Mouse (Mus musculus): ENCODE results near the gene Anks1. TPM values are rescaled to one million over a fixed set of nuclear protein-coding genes. Genes with fewer than 3 reads are reported as not detected.
"Not testable (repeated sequence)": the region's sequence is repeated elsewhere in the genome, so short reads cannot be mapped to it uniquely, and the experiment has no call there.

The Anks1 gene
- polyA plus RNA-seq, 1 experiment, result 29.0 TPM

DNA sequence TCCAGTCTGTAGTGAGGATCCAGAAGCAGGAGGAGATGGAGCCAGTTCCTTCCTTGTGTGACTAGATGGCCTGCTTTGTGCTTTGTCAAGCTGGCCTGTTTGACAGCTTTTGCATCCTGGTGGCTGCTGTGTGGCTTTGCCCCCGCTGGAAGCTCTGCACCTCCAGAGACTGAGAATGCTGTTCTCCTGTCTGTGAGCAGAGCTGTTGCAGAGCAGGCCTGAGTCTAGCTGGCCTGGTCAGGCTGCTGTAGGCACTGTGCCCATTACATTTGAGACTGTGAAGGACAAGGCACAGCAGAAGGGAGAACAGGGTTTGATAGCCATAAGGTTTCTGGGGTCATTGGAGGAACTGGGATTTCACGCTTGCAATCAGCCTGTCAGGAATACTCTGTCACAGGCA lies 32.6 kb downstream of the Anks1 start:
- TF ChIP-seq CTCF (IDR thresholded peaks at IDR 0.05; ENCODE audit: low read depth, low read length), result no peak
- Histone ChIP-seq H3K27ac (ENCODE audit: insufficient read depth, low read depth, low read length) (no peak overlapping the region), H3K4me1 (ENCODE audit: control insufficient read depth, insufficient read depth, low read length) (peaks cover 39% of the 10 kb centered on the region), H3K4me3 (ENCODE audit: insufficient read depth, low read length) (no peak overlapping the region)

GRCm38 (mm10) chr17:27942131-27942530 lies 33.0 kb downstream of the Anks1 start:
- no peak for TF ChIP-seq CTCF (IDR thresholded peaks at IDR 0.05; ENCODE audit: low read depth, low read length)
- TF ChIP-seq POLR2A (IDR thresholded peaks at IDR 0.05; ENCODE audit: borderline replicate concordance, low read depth, low read length), result no peak
- Histone ChIP-seq H3K4me3 (ENCODE audit: insufficient read depth, low read length) (no peak overlapping the region), H3K4me1 (ENCODE audit: control insufficient read depth, insufficient read depth, low read length) (peaks cover 36% of the 10 kb centered on the region), H3K27ac (ENCODE audit: insufficient read depth, low read depth, low read length) (no peak overlapping the region)

- Histone ChIP-seq H3K27ac (ENCODE audit: insufficient read depth, low read depth, low read length) (no peak overlapping the region), H3K4me1 (ENCODE audit: control insufficient read depth, insufficient read depth, low read length) (peaks cover 17% of the 10 kb centered on the region), H3K4me3 (ENCODE audit: insufficient read depth, low read length) (no peak overlapping the region)
- TF ChIP-seq POLR2A (IDR thresholded peaks at IDR 0.05; ENCODE audit: borderline replicate concordance, low read depth, low read length), result no peak
- no peak for TF ChIP-seq CTCF (IDR thresholded peaks at IDR 0.05; ENCODE audit: low read depth, low read length)
Observed at GRCm38 (mm10) chr17:27945546-27946216, 36.6 kb downstream of the Anks1 start.

GRCm38 (mm10) chr17:27946371-27946770 lies 37.3 kb downstream of the Anks1 start:
- H3K27ac ChIP-seq (ENCODE audit: insufficient read depth, low read depth, low read length), result no peak overlapping the region
- peaks cover 17% of the 10 kb centered on the region for H3K4me1 ChIP-seq (ENCODE audit: control insufficient read depth, insufficient read depth, low read length)
- TF ChIP-seq CTCF (IDR thresholded peaks at IDR 0.05; ENCODE audit: low read depth, low read length) (no peak), POLR2A (IDR thresholded peaks at IDR 0.05; ENCODE audit: borderline replicate concordance, low read depth, low read length) (no peak)
- H3K4me3 ChIP-seq (ENCODE audit: insufficient read depth, low read length), result no peak overlapping the region

DNA sequence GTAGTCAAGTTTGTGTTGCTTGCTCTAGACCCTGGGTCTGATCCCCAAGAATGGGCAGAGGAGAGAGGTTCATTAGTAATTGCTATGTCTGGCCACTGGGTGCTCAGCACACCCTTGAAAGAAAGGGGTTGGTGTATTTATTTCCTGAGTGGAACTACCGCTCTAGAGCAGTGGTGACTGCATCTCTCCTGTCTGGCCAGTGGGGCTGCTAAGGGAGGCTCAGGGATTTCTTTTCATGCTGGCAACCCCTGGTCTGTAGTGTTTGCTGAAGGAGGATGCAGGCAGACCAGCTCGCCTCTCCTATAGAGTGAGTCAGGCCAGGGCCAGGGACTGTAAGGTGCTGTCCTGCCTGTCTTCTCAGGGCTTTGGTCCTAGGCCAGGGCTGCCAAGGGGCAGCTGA lies 38.0 kb downstream of the Anks1 start:
- TF ChIP-seq CTCF (IDR thresholded peaks at IDR 0.05; ENCODE audit: low read depth, low read length), result no peak
- TF ChIP-seq POLR2A (IDR thresholded peaks at IDR 0.05; ENCODE audit: borderline replicate concordance, low read depth, low read length), result no peak
- H3K4me3 ChIP-seq (ENCODE audit: insufficient read depth, low read length), result no peak overlapping the region

GRCm38 (mm10) chr17:27953136-27953535 lies 44.0 kb downstream of the Anks1 start:
- Histone ChIP-seq H3K4me1 (ENCODE audit: control insufficient read depth, insufficient read depth, low read length) (peaks cover 7% of the 10 kb centered on the region), H3K27ac (ENCODE audit: insufficient read depth, low read depth, low read length) (no peak overlapping the region), H3K4me3 (ENCODE audit: insufficient read depth, low read length) (no peak overlapping the region)
- TF ChIP-seq POLR2A (IDR thresholded peaks at IDR 0.05; ENCODE audit: borderline replicate concordance, low read depth, low read length) (no peak), CTCF (IDR thresholded peaks at IDR 0.05; ENCODE audit: low read depth, low read length) (no peak)

More for the DNA sequence above, 38.0 kb downstream of the Anks1 start:
- Histone ChIP-seq H3K4me1 (ENCODE audit: control insufficient read depth, insufficient read depth, low read length) (peaks cover 13% of the 10 kb centered on the region), H3K27ac (ENCODE audit: insufficient read depth, low read depth, low read length) (no peak overlapping the region)

DNA sequence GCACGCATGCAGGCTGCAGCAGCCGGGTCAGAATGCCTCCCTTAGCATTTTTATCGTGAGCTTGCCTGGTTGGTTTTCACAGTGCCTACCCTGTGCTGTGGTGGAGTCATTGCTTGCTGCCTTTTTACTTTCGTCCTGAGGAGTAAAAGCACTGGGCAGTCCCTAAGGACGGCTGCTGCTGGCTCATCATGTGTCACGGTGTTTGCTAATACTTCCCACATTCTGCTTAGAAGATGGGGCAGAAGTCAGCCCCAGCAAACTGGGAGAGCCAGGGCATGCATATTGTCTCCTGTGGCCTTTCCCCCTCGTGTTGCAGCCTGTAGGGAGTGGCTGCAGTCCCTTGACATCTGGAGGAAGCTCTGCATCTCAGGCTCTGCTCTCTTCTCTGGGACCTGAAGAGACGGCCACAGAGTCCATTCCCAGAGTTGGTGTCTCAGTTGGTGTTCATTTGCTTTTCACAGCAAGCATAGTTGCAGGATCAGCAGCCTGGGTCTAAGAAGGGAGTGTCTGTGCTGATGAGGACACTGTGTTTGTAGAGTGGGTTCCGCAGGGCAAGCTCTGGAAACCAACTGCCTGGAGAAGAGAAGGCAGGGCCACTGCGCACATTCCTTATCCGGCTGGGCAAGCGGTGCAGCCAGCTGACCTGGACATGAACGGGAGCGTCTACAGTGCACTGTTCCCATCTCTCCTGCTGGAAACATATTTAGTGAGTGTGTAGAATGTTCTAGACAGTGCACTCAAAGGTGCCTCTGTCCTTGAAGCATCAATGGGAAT lies 45.7 kb downstream of the Anks1 start:
- H3K4me3 ChIP-seq (ENCODE audit: insufficient read depth, low read length), result no peak overlapping the region
- H3K27ac ChIP-seq (ENCODE audit: insufficient read depth, low read depth, low read length), result no peak overlapping the region
- TF ChIP-seq CTCF (IDR thresholded peaks at IDR 0.05; ENCODE audit: low read depth, low read length) (no peak), POLR2A (IDR thresholded peaks at IDR 0.05; ENCODE audit: borderline replicate concordance, low read depth, low read length) (no peak)
- H3K4me1 ChIP-seq (ENCODE audit: control insufficient read depth, insufficient read depth, low read length), result peaks cover 7% of the 10 kb centered on the region

DNA sequence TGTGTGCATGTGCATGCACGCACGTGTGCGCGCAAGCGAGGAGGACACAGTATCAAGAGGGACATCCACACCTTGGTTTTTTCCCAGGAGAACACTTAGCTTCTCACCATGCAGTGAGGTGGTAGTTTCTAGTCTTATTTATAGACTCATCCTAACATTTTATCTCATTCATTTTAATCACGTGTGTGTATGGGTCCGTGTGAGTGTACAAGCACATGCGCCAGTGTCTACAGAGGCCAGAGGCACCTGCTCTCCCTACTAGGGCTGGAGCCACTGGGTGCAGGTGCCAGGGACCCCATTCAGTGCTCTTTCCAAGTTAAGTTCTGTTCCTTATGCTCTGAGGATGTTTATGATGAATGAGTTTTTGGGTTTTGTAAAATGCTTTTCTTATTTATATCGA lies 48.5 kb downstream of the Anks1 start:
- H3K4me3 ChIP-seq (ENCODE audit: insufficient read depth, low read length), result no peak overlapping the region
- TF ChIP-seq CTCF (IDR thresholded peaks at IDR 0.05; ENCODE audit: low read depth, low read length), result no peak
- no peak for TF ChIP-seq POLR2A (IDR thresholded peaks at IDR 0.05; ENCODE audit: borderline replicate concordance, low read depth, low read length)
- peaks cover 7% of the 10 kb centered on the region for H3K4me1 ChIP-seq (ENCODE audit: control insufficient read depth, insufficient read depth, low read length)
- H3K27ac ChIP-seq (ENCODE audit: insufficient read depth, low read depth, low read length), result no peak overlapping the region

- H3K27ac ChIP-seq (ENCODE audit: insufficient read depth, low read depth, low read length), result no peak overlapping the region
Observed at GRCm38 (mm10) chr17:27960128-27961111, 51.3 kb downstream of the Anks1 start.

GRCm38 (mm10) chr17:27963120-27963519 lies 54.0 kb downstream of the Anks1 start:
- H3K27ac ChIP-seq (ENCODE audit: insufficient read depth, low read depth, low read length); H3K4me3 ChIP-seq (ENCODE audit: insufficient read depth, low read length); H3K4me1 ChIP-seq (ENCODE audit: control insufficient read depth, insufficient read depth, low read length): not testable (repeated sequence)

More at GRCm38 (mm10) chr17:27960128-27961111, 51.3 kb downstream of the Anks1 start:
- H3K4me1 ChIP-seq (ENCODE audit: control insufficient read depth, insufficient read depth, low read length), result peaks cover 3% of the 10 kb centered on the region; the same call in 1 of the 2 replicates
- H3K4me3 ChIP-seq (ENCODE audit: insufficient read depth, low read length), result no peak overlapping the region
- TF ChIP-seq CTCF (IDR thresholded peaks at IDR 0.05; ENCODE audit: low read depth, low read length) (no peak), POLR2A (IDR thresholded peaks at IDR 0.05; ENCODE audit: borderline replicate concordance, low read depth, low read length) (no peak)
